Mouse (Mus musculus) MEL (cell line): ENCODE data around the gene Hist1h2ac. TPM values are rescaled to one million over a fixed set of nuclear protein-coding genes. Genes with fewer than 3 reads are reported as not detected.

Source experiments
- DNase-seq: peaks from one replicate; pipeline ENCODE4 v3.0.0; 2011; ENCODE audit warnings: low read depth, low spot score
- H3K27ac ChIP-seq: 2 replicates; pipeline ENCODE4 v1.5.1; 2012; ENCODE audit warnings: low read depth, mild to moderate bottlenecking, control low read depth, low read length, moderate library complexity; ENCODE audit not compliant: control insufficient read depth
- H3K27me3 ChIP-seq, 2 experiments: fragments of 150-350 bp in 1 of 2; sonication (generic) in 1 of 2; 2 replicates each; pipeline ENCODE4 v1.6.1; 2012; ENCODE audit warnings: low read length in 2 of 2, mild to moderate bottlenecking in 2 of 2, improper control_type of control experiment in 1 of 2, moderate library complexity in 1 of 2; ENCODE audit not compliant: insufficient read depth in 2 of 2, control insufficient read depth in 1 of 2
- H3K36me3 ChIP-seq, 2 experiments: 2 replicates each; pipeline ENCODE4 v1.6.1; 2012 to 2014; ENCODE audit warnings: low read length in 2 of 2, improper control_type of control experiment in 1 of 2, inconsistent platforms in 1 of 2, mild to moderate bottlenecking in 1 of 2; ENCODE audit not compliant: insufficient read depth in 2 of 2, control insufficient read depth in 1 of 2
- H3K4me1 ChIP-seq, 2 experiments: fragments of 150-350 bp in 1 of 2; sonication (generic) in 1 of 2; 2 replicates each; pipeline ENCODE4 v1.6.1; 2012; ENCODE audit warnings: low read length in 2 of 2, improper control_type of control experiment in 1 of 2, mild to moderate bottlenecking in 1 of 2; ENCODE audit not compliant: insufficient read depth in 2 of 2, control insufficient read depth in 1 of 2
- H3K4me3 ChIP-seq, 2 experiments: fragments of 150-350 bp in 1 of 2; sonication (generic) in 1 of 2; 2 replicates each; pipeline ENCODE4 v1.5.1; 2012; ENCODE audit warnings: low read depth in 2 of 2, low read length in 2 of 2, mild to moderate bottlenecking in 2 of 2, moderate library complexity in 2 of 2, control low read depth in 1 of 2, improper control_type of control experiment in 1 of 2; ENCODE audit not compliant: control insufficient read depth in 1 of 2, insufficient read depth in 1 of 2
- H3K79me2 ChIP-seq: 2 replicates; pipeline ENCODE4 v1.6.1; 2012; ENCODE audit warnings: mild to moderate bottlenecking, low read length, moderate library complexity; ENCODE audit not compliant: control insufficient read depth, poor library complexity, insufficient read depth
- H3K9ac ChIP-seq: 2 replicates; pipeline ENCODE4 v1.6.1; 2012; ENCODE audit warnings: low read depth, mild to moderate bottlenecking, control low read depth, low read length, moderate library complexity; ENCODE audit not compliant: control insufficient read depth, poor library complexity, severe bottlenecking
- H3K9me3 ChIP-seq: fragments of 150-350 bp; sonication (generic); replicated peaks from 2 replicates; pipeline ENCODE4 v1.6.1; 2012; ENCODE audit warnings: mild to moderate bottlenecking, low read length, improper control_type of control experiment, moderate library complexity; ENCODE audit not compliant: insufficient read depth
- CTCF ChIP-seq, 3 experiments: IDR thresholded peaks in 2 of 3; conservative IDR thresholded peaks in 1 of 3; 2 replicates each; pipeline ENCODE4 v1.5.1; 2011 to 2012; ENCODE audit warnings: low read length in 3 of 3, low read depth in 2 of 3, mild to moderate bottlenecking in 2 of 3, improper control_type of control experiment in 1 of 3, inconsistent platforms in 1 of 3, mixed read lengths in 1 of 3, moderate library complexity in 1 of 3; ENCODE audit not compliant: control insufficient read depth in 1 of 3, insufficient read depth in 1 of 3, poor library complexity in 1 of 3, severe bottlenecking in 1 of 3
- ELF1 ChIP-seq: IDR thresholded peaks from 2 replicates; pipeline ENCODE4 v1.6.1; 2014; ENCODE audit warnings: low read depth, mild to moderate bottlenecking, inconsistent platforms, low read length, improper control_type of control experiment, moderate library complexity
- GABPA ChIP-seq: IDR thresholded peaks from 2 replicates; pipeline ENCODE4 v1.6.1; 2012; ENCODE audit warnings: low read depth, mild to moderate bottlenecking, inconsistent platforms, low read length, improper control_type of control experiment, moderate library complexity
- HCFC1 ChIP-seq: IDR thresholded peaks from 2 replicates; pipeline ENCODE4 v1.6.1; 2012; ENCODE audit warnings: low read depth, mild to moderate bottlenecking, inconsistent platforms, low read length, improper control_type of control experiment, moderate library complexity
- RCOR1 ChIP-seq: IDR thresholded peaks from 2 replicates; pipeline ENCODE4 v1.6.1; 2012; ENCODE audit warnings: low read depth, mild to moderate bottlenecking, inconsistent platforms, low read length, improper control_type of control experiment
- TAL1 ChIP-seq: IDR thresholded peaks from 2 replicates; pipeline ENCODE4 v1.6.1; 2012; ENCODE audit warnings: mild to moderate bottlenecking, inconsistent platforms, low read length, moderate library complexity, mixed read lengths
- USF2 ChIP-seq, 2 experiments: IDR thresholded peaks; 2 replicates each; pipeline ENCODE4 v1.6.1; 2011 to 2012; ENCODE audit warnings: improper control_type of control experiment in 2 of 2, low read length in 2 of 2, borderline replicate concordance in 1 of 2, inconsistent platforms in 1 of 2, low read depth in 1 of 2, mild to moderate bottlenecking in 1 of 2; ENCODE audit not compliant: insufficient read depth in 1 of 2
- ZC3H11A ChIP-seq: IDR thresholded peaks from 2 replicates; pipeline ENCODE4 v1.6.1; 2012; ENCODE audit warnings: low read depth, mild to moderate bottlenecking, inconsistent platforms, low read length, improper control_type of control experiment
- ZMIZ1 ChIP-seq: IDR thresholded peaks from 2 replicates; pipeline ENCODE4 v1.6.1; 2012; ENCODE audit warnings: low read depth, mild to moderate bottlenecking, inconsistent platforms, low read length, improper control_type of control experiment, moderate library complexity
- polyA plus RNA-seq, 2 experiments: library from polyadenylated mRNA; stranded (reverse) in 1 of 2; unstranded in 1 of 2; fragments of >175 nt in 1 of 2; fragments of >200 nt in 1 of 2; gene quantifications; 2 replicates each; pipeline versions ENCODE4 v1.2.1 to v1.2.4; 2012; ENCODE audit warnings: low replicate concordance in 2 of 2, low read depth in 1 of 2; ENCODE audit not compliant: insufficient read length in 2 of 2, insufficient read depth in 1 of 2, missing spikeins in 1 of 2
- total RNA-seq: library from RNA; depleted of rRNA; stranded (reverse); fragments of 300-350 nt; gene quantifications from 2 replicates; pipeline ENCODE4 v1.2.3, GENCODE M21; 2012

Hist1h2ac gene
- total and polyA plus RNA-seq, 3 experiments: 0.15 to 123 TPM; not detected in 1

DNA sequence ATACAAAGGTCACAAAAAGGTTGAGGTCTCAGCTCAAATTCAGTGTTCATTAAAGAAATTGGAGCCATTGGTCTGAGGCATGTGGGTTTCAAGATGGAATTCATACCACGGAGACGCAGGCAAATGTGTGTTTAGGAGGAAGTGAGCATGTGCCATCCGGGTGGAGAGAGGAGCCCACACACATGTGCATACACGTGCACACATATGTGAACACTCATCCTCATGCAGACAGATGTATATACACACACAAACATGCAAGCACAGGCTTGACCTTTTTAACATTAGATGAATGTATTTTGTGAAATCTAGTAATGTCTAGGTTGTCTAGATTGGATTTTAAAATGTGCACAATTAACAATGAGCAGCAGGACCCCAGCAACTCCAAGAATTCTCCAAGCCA lies 18.5 kb upstream of the Hist1h2ac start:
- H3K27ac ChIP-seq: no peak overlapping the region

DNA sequence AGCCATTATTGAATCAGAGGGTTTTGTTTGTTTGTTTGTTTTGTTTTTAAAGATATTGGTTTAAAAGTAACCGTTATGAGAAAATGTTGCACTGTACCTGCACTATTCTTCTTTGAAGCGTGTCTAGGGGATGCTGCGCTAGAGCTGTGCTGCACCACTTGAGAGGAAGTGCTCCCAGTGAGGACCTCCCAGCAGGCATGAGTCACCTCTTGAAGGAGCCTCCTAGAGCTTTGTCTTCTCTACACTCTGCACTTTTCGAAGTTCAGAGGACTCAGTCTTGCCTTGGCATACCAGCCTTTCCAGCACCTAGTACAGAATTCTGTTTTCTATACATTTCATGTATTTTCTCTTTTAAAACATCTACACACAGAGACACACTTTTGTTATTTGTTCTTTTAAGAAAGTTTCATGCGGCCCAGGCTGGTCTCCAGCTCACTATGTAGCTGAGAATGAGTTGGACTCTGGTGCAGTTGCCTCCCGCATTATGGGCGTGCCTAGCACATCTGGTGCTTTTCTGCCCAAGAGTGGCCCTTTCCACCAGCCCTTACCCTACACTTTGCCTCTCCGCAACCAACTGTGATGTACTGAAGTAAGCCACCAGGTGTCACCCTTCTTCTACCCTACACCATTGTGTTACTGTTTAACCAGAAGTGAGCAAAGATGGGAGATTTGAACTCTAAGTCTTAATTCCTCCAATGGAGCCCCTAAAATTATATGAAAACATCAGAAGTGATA lies 17.2 kb upstream of the Hist1h2ac start:
- H3K9me3 ChIP-seq: no peaks in the 10 kb centered on the region
- TF ChIP-seq CTCF (IDR thresholded peaks at IDR 0.05 in 2 of 3, conservative IDR thresholded peaks at IDR 0.05 in 1 of 3; ENCODE audit: control insufficient read depth in 1 of 3, insufficient read depth in 1 of 3, low read depth in 2 of 3, low read length in 3 of 3, poor library complexity in 1 of 3, severe bottlenecking in 1 of 3) (peak in 2 of 3 experiments; percentile 58 to 86; a peak in 4 of 6 replicates), USF2 (IDR thresholded peaks at IDR 0.05; ENCODE audit: borderline replicate concordance in 1 of 2, insufficient read depth in 1 of 2, low read depth in 1 of 2, low read length in 2 of 2) (no peak)
- H3K27me3 ChIP-seq: no peaks in the 10 kb centered on the region
- peaks cover 0 to 34% of the 10 kb centered on the region in 2 experiments; a peak in 2 of 4 replicates for H3K36me3 ChIP-seq
- no peak overlapping the region for H3K4me3 ChIP-seq
- H3K4me1 ChIP-seq: peaks cover 0 to 22% of the 10 kb centered on the region in 2 experiments; a peak in 2 of 4 replicates
- DNase-seq: peak; percentile 92
- no peak overlapping the region for H3K27ac ChIP-seq
- no peaks in the 10 kb centered on the region; the same call in 1 of the 2 replicates for H3K79me2 ChIP-seq
- peak overlapping the region; percentile 61 for H3K9ac ChIP-seq

More for the DNA sequence above, 18.5 kb upstream of the Hist1h2ac start:
- Histone ChIP-seq H3K4me3 (no peak overlapping the region), H3K36me3 (peaks cover 0 to 27% of the 10 kb centered on the region in 2 experiments; a peak in 2 of 4 replicates), H3K27me3 (no peaks in the 10 kb centered on the region), H3K9ac (no peak overlapping the region), H3K9me3 (no peaks in the 10 kb centered on the region), H3K79me2 (no peaks in the 10 kb centered on the region; the same call in 1 of the 2 replicates), H3K4me1 (peaks cover 0 to 18% of the 10 kb centered on the region in 2 experiments; a peak in 2 of 4 replicates)
- no peak for TF ChIP-seq RCOR1
- TF ChIP-seq HCFC1: no peak
- TF ChIP-seq GABPA: no peak
- TF ChIP-seq ZC3H11A: no peak
- TF ChIP-seq TAL1: no peak
- TF ChIP-seq ZMIZ1: no peak
- no peak for DNase-seq

DNA sequence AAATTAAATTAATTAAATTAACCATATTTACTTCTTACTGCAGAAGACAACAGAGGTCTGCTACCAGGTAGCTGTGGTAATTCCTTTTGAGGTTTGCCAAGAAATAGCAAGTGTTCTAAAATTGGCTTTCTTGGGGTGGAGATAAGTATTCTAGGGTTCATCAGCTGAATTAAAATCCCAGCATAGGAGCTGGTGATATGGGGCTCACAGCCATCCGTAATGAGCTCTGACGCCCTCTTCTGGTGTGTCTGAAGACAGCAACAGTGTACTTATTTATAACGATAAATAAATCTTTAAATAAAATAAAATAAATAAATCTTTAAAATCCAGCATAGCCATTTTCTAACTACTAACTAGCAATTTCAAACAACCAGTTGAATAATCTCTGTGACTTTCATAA lies 16.0 kb upstream of the Hist1h2ac start:
- TF ChIP-seq ELF1 (no peak), CTCF (IDR thresholded peaks at IDR 0.05 in 2 of 3, conservative IDR thresholded peaks at IDR 0.05 in 1 of 3; ENCODE audit: control insufficient read depth in 1 of 3, insufficient read depth in 1 of 3, low read depth in 2 of 3, low read length in 3 of 3, poor library complexity in 1 of 3, severe bottlenecking in 1 of 3) (peak in 2 of 3 experiments; percentile 37 to 40; a peak in 4 of 6 replicates)
- Histone ChIP-seq H3K36me3 (peaks cover 0 to 46% of the 10 kb centered on the region in 2 experiments; a peak in 2 of 4 replicates), H3K79me2 (no peaks in the 10 kb centered on the region; the same call in 1 of the 2 replicates), H3K9me3 (no peaks in the 10 kb centered on the region), H3K27me3 (no peaks in the 10 kb centered on the region), H3K4me3 (no peak overlapping the region), H3K9ac (no peak overlapping the region), H3K4me1 (peaks cover 0 to 27% of the 10 kb centered on the region in 2 experiments; a peak in 2 of 4 replicates), H3K27ac (no peak overlapping the region)
- DNase-seq: peak; percentile 62
